Mouse (Mus musculus) MEL (cell line): ENCODE data around the gene Gpr84.

Experiments
- BHLHE40 ChIP-seq: IDR thresholded peaks from 2 replicates; pipeline ENCODE4 v1.6.1; 2012; ENCODE audit warnings: low read depth, mild to moderate bottlenecking, inconsistent platforms, low read length, improper control_type of control experiment, borderline replicate concordance
- CHD1 ChIP-seq: IDR thresholded peaks from 2 replicates; pipeline ENCODE4 v1.6.1; 2012; ENCODE audit warnings: low read depth, mild to moderate bottlenecking, inconsistent platforms, low read length, improper control_type of control experiment
- CHD2 ChIP-seq: IDR thresholded peaks from 2 replicates; pipeline ENCODE4 v1.6.1; 2011; ENCODE audit warnings: low read length, improper control_type of control experiment
- CTCF ChIP-seq, 3 experiments: IDR thresholded peaks in 2 of 3; conservative IDR thresholded peaks in 1 of 3; 2 replicates each; pipeline ENCODE4 v1.5.1; 2011 to 2012; ENCODE audit warnings: low read length in 3 of 3, low read depth in 2 of 3, mild to moderate bottlenecking in 2 of 3, improper control_type of control experiment in 1 of 3, inconsistent platforms in 1 of 3, mixed read lengths in 1 of 3, moderate library complexity in 1 of 3; ENCODE audit not compliant: control insufficient read depth in 1 of 3, insufficient read depth in 1 of 3, poor library complexity in 1 of 3, severe bottlenecking in 1 of 3
- ELF1 ChIP-seq: IDR thresholded peaks from 2 replicates; pipeline ENCODE4 v1.6.1; 2014; ENCODE audit warnings: low read depth, mild to moderate bottlenecking, inconsistent platforms, low read length, improper control_type of control experiment, moderate library complexity
- EP300 ChIP-seq, 2 experiments: IDR thresholded peaks; 2 replicates each; pipeline ENCODE4 v1.6.1; 2011; ENCODE audit warnings: improper control_type of control experiment in 2 of 2, low read length in 2 of 2, low read depth in 1 of 2, mild to moderate bottlenecking in 1 of 2
- GABPA ChIP-seq: IDR thresholded peaks from 2 replicates; pipeline ENCODE4 v1.6.1; 2012; ENCODE audit warnings: low read depth, mild to moderate bottlenecking, inconsistent platforms, low read length, improper control_type of control experiment, moderate library complexity
- GATA1 ChIP-seq: IDR thresholded peaks from 2 replicates; pipeline ENCODE4 v1.6.1; 2011; ENCODE audit warnings: low read depth, low read length, improper control_type of control experiment
- MAX ChIP-seq: IDR thresholded peaks from 2 replicates; pipeline ENCODE4 v1.6.1; 2011; ENCODE audit warnings: low read length, improper control_type of control experiment
- MEF2A ChIP-seq: IDR thresholded peaks from 2 replicates; pipeline ENCODE4 v1.6.1; 2014; ENCODE audit warnings: low read depth, mild to moderate bottlenecking, inconsistent platforms, low read length, improper control_type of control experiment; ENCODE audit not compliant: poor library complexity, insufficient replicate concordance, severe bottlenecking; ENCODE audit errors: extremely low read depth
- POLR2A ChIP-seq, 2 experiments: IDR thresholded peaks; 2 replicates each; pipeline ENCODE4 v1.6.1; 2011 to 2012; ENCODE audit warnings: low read length in 2 of 2, mild to moderate bottlenecking in 2 of 2, control low read depth in 1 of 2, improper control_type of control experiment in 1 of 2, low read depth in 1 of 2, moderate library complexity in 1 of 2; ENCODE audit not compliant: control insufficient read depth in 1 of 2, insufficient read depth in 1 of 2, poor library complexity in 1 of 2
- POLR2AphosphoS5 ChIP-seq: IDR thresholded peaks from 2 replicates; pipeline ENCODE4 v1.6.1; 2012; ENCODE audit warnings: low read depth, borderline replicate concordance, mild to moderate bottlenecking, inconsistent platforms, low read length, moderate library complexity, mixed read lengths
- RCOR1 ChIP-seq: IDR thresholded peaks from 2 replicates; pipeline ENCODE4 v1.6.1; 2012; ENCODE audit warnings: low read depth, mild to moderate bottlenecking, inconsistent platforms, low read length, improper control_type of control experiment

GRCm38 (mm10) chr15:103294649-103295048 is 15.8 kb downstream of the Gpr84 start:
- no peak for TF ChIP-seq CHD1
- TF ChIP-seq CHD2 = no peak
- TF ChIP-seq RCOR1 = no peak
- TF ChIP-seq CTCF (IDR thresholded peaks at IDR 0.05 in 2 of 3, conservative IDR thresholded peaks at IDR 0.05 in 1 of 3; ENCODE audit: control insufficient read depth in 1 of 3, insufficient read depth in 1 of 3, low read depth in 2 of 3, low read length in 3 of 3, poor library complexity in 1 of 3, severe bottlenecking in 1 of 3) = no peak
- TF ChIP-seq GABPA = no peak
- no peak for TF ChIP-seq MAX
- no peak for TF ChIP-seq EP300 (IDR thresholded peaks at IDR 0.05; ENCODE audit: low read depth in 1 of 2, low read length in 2 of 2)
- no peak for TF ChIP-seq POLR2AphosphoS5
- TF ChIP-seq MEF2A = no peak
- TF ChIP-seq ELF1 = no peak
- no peak for TF ChIP-seq BHLHE40
- no peak for TF ChIP-seq POLR2A (IDR thresholded peaks at IDR 0.05; ENCODE audit: control insufficient read depth in 1 of 2, insufficient read depth in 1 of 2, low read depth in 1 of 2, low read length in 2 of 2, poor library complexity in 1 of 2)
- no peak for TF ChIP-seq GATA1
